In genomic region chr4:152213760-152214480, GRCm38 (mm10) we compare ENCODE assay signal across 8 mouse cellular contexts. TPM values are rescaled to one million over a fixed set of nuclear protein-coding genes. Genes with fewer than 3 reads are reported as not detected.
A peak's percentile ranks its signal among the peaks of the same experiment; 100 is the strongest.
DNase-seq lines count a peak whose midpoint lies in the region; ATAC-seq and TF ChIP-seq lines count a peak whose summit lies in the region.

No protein-coding gene starts in this region.

- WGBS in embryonic facial prominence, embryonic 12.5 days: 36% methylated on average over 6 of the region's 6 CpGs
- WGBS in limb, embryonic 12.5 days: 34% methylated on average over 6 of the region's 6 CpGs
- WGBS in midbrain, postnatal 0 days: 35% methylated on average over 6 of the region's 6 CpGs

- no peak overlapping the region for H3K4me3 ChIP-seq in embryonic facial prominence, embryonic 12.5 days
- H3K4me3 ChIP-seq in limb, embryonic 12.5 days (replicated peaks): no peak overlapping the region
- no peak overlapping the region for H3K4me3 ChIP-seq in midbrain, postnatal 0 days (ENCODE audit: low read depth, low read length)

- H3K27ac ChIP-seq in embryonic facial prominence, embryonic 12.5 days: no peak overlapping the region
- H3K27ac ChIP-seq in limb, embryonic 12.5 days: no peak overlapping the region
- H3K27ac ChIP-seq in midbrain, postnatal 0 days (ENCODE audit: low read depth, low read length): peak overlapping the region; percentile 27; the same call in 1 of the 2 replicates

- no peaks in the 10 kb centered on the region for H3K9me3 ChIP-seq in embryonic facial prominence, embryonic 12.5 days
- H3K9me3 ChIP-seq in limb, embryonic 12.5 days: no peaks in the 10 kb centered on the region
- H3K9me3 ChIP-seq in midbrain, postnatal 0 days (ENCODE audit: low read length): no peaks in the 10 kb centered on the region

- peak; percentile 84 for DNase-seq in A20 (ENCODE audit: low read depth, low spot score)
- peak; percentile 89 to 91 for DNase-seq in adrenal gland, postnatal 36 days
- DNase-seq in heart, adult 8-10 months (ENCODE audit: low spot score): peak; percentile 93
- peak; percentile 89 for DNase-seq in kidney, adult 9 months
- peak; percentile 87 for DNase-seq in midbrain, postnatal 0 days (ENCODE audit: low spot score)
- DNase-seq in spleen, postnatal 10 days (ENCODE audit: low spot score in 2 of 2): peak; percentile 89 to 93

- H3K4me1 ChIP-seq in embryonic facial prominence, embryonic 12.5 days: peaks cover 4% of the 10 kb centered on the region; the same call in 1 of the 2 replicates
- no peaks in the 10 kb centered on the region; the same call in 1 of the 2 replicates for H3K4me1 ChIP-seq in limb, embryonic 12.5 days (replicated peaks)
- no peaks in the 10 kb centered on the region for H3K4me1 ChIP-seq in midbrain, postnatal 0 days (ENCODE audit: insufficient read depth, low read length)

- ATAC-seq in embryonic facial prominence, embryonic 12.5 days (ENCODE audit: insufficient number of reproducible peaks, insufficient read depth, low FRiP score, low TSS enrichment): 0 out of 2 replicates have a peak, but pooled peaks have one; percentile 4
- ATAC-seq in limb, embryonic 12.5 days (ENCODE audit: insufficient number of reproducible peaks, insufficient read depth, low FRiP score, low TSS enrichment, low read depth): 0 out of 2 replicates have a peak, but pooled peaks have one; percentile 9
- peak; percentile 67 for ATAC-seq in midbrain, postnatal 0 days (ENCODE audit: low FRiP score)

- peak; percentile 99 for TF ChIP-seq CTCF in midbrain, postnatal 0 days (IDR thresholded peaks at IDR 0.05)

- H3K9ac ChIP-seq in embryonic facial prominence, embryonic 12.5 days: no peak overlapping the region
- H3K9ac ChIP-seq in limb, embryonic 12.5 days (replicated peaks): no peak overlapping the region
- no peak overlapping the region for H3K9ac ChIP-seq in midbrain, postnatal 0 days (replicated peaks; ENCODE audit: low read length, poor library complexity, severe bottlenecking)

- H3K4me2 ChIP-seq in embryonic facial prominence, embryonic 12.5 days (replicated peaks): no peak overlapping the region
- H3K4me2 ChIP-seq in limb, embryonic 12.5 days: no peak overlapping the region
- H3K4me2 ChIP-seq in midbrain, postnatal 0 days (ENCODE audit: low read depth, low read length, poor library complexity, severe bottlenecking): no peak overlapping the region

- no peaks in the 10 kb centered on the region for H3K27me3 ChIP-seq in embryonic facial prominence, embryonic 12.5 days
- H3K27me3 ChIP-seq in limb, embryonic 12.5 days: 0 out of 2 replicates have a peak, but pooled peaks cover 4% of the 10 kb centered on the region
- H3K27me3 ChIP-seq in midbrain, postnatal 0 days (ENCODE audit: insufficient read depth, low read length): no peaks in the 10 kb centered on the region

- 0 out of 2 replicates have a peak, but pooled peaks cover 3% of the 10 kb centered on the region for H3K36me3 ChIP-seq in embryonic facial prominence, embryonic 12.5 days
- H3K36me3 ChIP-seq in limb, embryonic 12.5 days: peaks cover 2% of the 10 kb centered on the region; the same call in 1 of the 2 replicates
- peaks cover 13% of the 10 kb centered on the region; the same call in 1 of the 2 replicates for H3K36me3 ChIP-seq in midbrain, postnatal 0 days (ENCODE audit: insufficient read depth, low read length)

RNA-seq across cellular contexts. Expression of gene Acot7, which starts 36.0 kb away (rescaled TPM):
- total RNA-seq in adrenal gland, postnatal 36 days (2021): 10 to 100 TPM; 37.1 to 53.6 TPM
- 57.9 and 69.8 TPM in 2 replicates for polyA plus RNA-seq in embryonic facial prominence, embryonic 12.5 days (2016; fragmentation: Nextera tagmentation; extraction: Ambion mirVana)
- total RNA-seq in heart, adult 8-10 months (2022): 10 to 100 TPM; 63.9 to 80.9 (median 69.3) TPM
- polyA plus RNA-seq in limb, embryonic 12.5 days (2016; fragmentation: Nextera tagmentation; extraction: Ambion mirVana): 37.6 and 40.2 TPM in 2 replicates
- 228 and 259 TPM in 2 replicates for total RNA-seq in midbrain, postnatal 0 days (2014; rRNA removed)
- polyA plus RNA-seq in midbrain, postnatal 0 days (2015; fragmentation: Nextera tagmentation; extraction: Ambion mirVana): 510 and 544 TPM in 2 replicates

RNA-seq across cellular contexts. Expression of gene Hes2, which starts 55.3 kb away (rescaled TPM):
- total RNA-seq in adrenal gland, postnatal 36 days (2021): not detected
- 0.09 TPM in 1 of 2 replicates, not detected in the other for polyA plus RNA-seq in embryonic facial prominence, embryonic 12.5 days (2016; fragmentation: Nextera tagmentation; extraction: Ambion mirVana)
- total RNA-seq in heart, adult 8-10 months (2022): not detected
- not detected in 2 replicates for polyA plus RNA-seq in limb, embryonic 12.5 days (2016; fragmentation: Nextera tagmentation; extraction: Ambion mirVana)
- total RNA-seq in midbrain, postnatal 0 days (2014; rRNA removed): not detected in 2 replicates
- polyA plus RNA-seq in midbrain, postnatal 0 days (2015; fragmentation: Nextera tagmentation; extraction: Ambion mirVana): not detected in 2 replicates

Comparison
In these comparisons a context has a peak if more than half of its experiments do, and no peak if none do; other contexts are left out.
1. ATAC-seq: peak in every context shown above with its lines; median percentile 67 in midbrain, postnatal 0 days; 9 in limb, embryonic 12.5 days; 4 in embryonic facial prominence, embryonic 12.5 days.